Mouse (Mus musculus) ovary, adult 18-20 months (tissue): ENCODE data around the gene Phyh.
"Not testable (repeated sequence)": the region's sequence is repeated elsewhere in the genome, so short reads cannot be mapped to it uniquely, and the experiment has no call there.

ENCODE experiments used
- DNase-seq: peaks from one replicate; pipeline ENCODE4 v3.0.0; 2022; ENCODE audit warnings: low spot score, mixed read lengths

Gene Phyh

DNA sequence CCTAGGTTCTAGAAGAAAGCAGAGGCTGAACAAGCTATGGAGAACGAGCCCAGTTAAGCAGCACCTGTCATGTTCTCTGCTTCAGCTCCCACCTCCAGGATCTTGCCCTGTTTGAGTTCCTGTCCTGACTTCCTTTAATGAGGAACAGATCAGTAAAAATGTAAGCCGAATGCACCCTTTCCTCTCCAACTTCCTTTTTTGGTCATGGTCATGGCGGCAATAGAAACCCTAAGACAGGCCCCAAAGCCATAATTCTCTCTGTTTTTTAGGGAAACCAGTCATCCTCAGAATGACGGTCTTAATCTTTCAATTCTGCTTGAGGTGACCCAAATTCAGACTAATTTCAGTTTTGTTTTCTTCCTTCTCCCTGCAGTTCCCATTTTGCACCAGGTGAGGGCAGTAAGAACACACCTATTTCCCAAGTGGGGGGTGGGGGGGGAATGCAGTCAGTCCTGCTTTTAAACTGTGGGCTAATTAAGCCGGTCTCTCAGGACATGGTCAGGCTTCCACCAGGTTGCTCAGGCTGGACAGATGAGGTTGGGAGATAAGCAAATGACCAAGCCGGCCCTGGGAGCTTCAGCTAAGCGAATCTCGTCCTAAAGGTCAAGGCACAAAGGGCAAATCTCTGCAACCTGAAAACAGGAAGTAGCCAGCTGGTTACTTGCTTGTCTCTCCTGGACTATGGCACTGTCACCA, 1.3 kb upstream of the Phyh start:
- DNase-seq, result no peak

DNA sequence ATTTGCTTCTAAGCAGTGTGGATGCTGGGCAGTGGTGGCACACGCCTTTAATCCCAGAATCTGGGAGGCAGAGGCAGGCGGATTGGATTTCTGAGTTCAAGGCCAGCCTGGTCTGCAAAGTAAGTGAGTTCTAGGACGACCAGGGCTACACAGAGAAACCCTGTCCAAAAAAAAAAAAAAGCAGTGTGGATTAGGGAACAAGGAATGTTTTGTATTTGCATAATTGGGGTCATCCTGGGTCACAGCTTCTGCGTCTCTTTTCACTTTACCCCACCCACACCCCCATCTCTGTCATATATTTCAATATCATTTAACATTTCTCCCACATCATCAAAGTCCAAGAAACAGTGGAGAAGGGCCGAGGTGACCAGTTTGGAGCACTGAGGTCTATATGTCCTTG, 2.2 kb downstream of the Phyh start:
- no peak for DNase-seq

DNA sequence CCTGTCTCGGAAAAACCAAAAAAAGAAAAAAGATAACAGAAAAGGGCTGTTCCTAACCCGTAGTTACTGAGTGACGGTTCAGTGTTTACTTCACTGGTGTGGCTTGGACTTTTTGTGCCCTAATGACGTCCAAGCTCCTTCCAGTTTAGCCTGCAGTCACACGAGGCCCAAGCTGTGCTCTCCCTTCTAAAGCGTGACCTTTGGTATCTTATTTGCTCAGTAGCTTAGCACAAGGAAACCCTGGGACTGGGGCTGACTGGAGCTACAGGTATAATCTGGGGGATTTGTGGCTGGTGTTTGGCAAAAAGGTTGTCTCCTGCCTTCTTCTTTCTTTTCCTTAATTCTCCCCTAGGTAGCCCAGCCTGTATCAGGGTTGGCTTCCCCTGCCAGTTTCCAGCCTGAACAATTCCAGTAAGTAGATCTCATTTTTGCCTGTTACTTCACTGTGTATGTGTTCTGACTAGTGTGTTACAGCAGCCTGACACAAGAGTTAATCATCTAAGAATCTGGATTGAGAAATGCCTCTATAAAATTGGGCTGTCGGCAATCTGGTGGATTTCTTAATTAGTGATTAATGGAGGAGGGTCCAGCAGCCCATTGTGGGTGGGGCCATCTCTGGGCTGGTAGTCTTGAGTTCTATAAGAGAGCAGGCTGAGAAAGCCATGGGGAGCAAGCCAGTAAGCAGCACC, 3.8 kb downstream of the Phyh start:
- no peak for DNase-seq

DNA sequence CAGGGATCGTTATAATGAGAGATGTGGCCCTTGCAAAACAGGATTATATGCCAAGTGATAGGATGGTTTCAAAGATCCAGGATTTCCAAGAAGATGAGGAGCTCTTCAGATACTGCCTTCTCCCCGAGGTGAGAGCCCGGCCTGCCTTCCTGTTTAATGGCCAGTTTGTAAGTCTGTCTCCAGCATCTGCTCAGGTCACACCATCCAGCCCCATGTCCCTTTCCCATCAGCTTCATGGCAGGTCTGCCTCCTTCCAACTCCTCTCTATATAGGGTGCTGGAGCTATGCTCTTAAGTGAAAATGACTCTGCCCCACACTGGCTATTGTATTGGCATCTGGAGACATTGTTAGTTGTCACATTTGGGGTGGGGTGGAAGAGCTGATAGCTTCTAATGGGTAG, 8.6 kb downstream of the Phyh start:
- DNase-seq, result no peak

DNA sequence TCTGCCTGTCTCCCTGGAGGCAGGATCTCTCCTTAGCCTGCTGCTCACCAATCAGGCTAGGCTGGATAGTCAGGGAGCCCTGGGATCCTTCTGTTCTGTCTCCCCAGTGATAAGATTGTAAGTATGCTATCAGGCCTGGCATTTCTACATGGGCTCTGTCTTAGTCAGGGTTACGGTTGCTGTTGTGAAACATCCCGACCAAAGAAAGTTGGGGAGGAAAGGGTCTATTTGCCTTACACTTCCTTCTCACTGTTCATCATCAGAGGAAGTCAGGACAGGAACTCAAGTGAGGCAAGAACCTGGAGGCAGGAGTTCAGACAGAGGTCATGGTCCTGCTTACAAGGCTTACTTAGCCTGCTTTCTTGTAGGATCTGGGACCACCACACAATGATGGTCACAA, 10.4 kb downstream of the Phyh start:
- no peak for DNase-seq

DNA sequence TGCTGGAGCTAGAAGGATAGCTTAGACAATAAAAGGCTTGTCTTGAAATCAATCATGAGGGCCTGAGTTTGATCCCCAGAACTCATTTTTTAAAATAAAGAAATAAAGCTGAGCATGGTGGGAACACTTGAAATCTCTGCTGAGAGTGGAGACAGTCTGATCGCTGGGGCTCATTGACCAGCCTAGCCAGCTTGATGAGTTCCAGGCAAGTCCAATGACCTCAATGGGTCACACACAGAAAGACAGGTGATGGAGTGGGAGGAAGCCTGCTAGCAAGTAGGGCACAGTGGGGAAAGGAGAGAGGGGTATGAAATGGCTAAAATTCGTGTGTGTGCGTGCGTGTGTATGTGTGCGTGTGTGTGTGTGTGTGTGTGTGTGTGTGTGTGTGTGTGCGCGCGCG, 15.7 kb downstream of the Phyh start:
- no peak for DNase-seq

DNA sequence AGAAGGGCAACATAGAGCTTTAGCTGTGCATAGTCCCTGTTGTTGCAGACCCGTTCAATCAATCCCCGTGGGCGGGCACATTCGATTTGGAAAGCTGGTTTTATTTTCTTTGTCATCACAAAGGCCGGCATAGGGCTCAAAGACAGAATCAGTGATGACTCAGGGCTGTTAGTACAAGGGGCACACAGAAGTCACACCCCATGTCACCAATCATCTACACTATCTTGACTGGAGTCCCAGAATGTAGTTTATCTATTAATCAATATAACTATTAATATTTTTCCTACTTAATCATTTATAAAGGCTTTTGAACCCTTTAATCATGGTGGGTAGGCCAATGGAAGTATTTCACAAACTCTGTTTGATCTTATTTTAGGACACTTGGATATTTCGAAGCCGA, 19.1 kb downstream of the Phyh start:
- no peak for DNase-seq

DNA sequence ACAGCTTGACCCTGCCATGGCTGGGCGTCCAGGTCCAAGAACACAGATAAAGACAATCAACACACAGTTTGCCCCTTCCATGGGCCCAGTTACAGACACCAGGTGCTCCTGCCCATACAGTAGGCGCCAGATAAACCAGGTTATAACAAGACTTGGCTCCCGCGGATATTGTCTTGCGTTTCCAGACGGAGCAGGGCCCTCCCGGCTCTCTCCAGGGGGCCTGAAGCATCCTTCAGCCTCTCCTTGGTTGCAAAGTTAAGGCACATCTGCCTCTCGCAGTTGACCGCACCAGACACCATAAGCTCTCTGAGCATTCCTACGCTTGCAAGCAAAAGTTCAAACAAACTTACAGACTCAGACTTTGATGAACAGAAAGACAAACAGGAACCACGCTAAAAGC, 22.0 kb downstream of the Phyh start:
- DNase-seq, result no peak

DNA sequence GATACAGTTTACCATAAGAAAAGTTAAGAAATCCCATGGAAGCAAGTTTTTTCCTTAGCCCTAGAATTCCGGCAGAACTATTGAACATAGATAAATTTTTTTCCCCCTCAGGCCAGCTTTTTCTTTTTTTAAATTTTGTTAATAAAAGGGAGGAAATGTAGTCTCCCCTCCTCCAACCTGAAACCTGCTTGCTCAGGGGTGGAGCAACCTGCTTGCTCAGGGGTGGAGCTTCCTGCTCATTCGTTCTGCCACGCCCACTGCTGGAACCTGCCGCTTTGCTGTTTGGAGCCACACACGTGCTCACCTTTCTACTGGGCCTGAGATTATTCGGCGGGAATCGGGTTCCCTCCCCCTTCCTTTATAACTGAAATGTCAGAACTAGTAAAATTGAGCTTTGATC, 30.9 kb downstream of the Phyh start:
- DNase-seq, result not testable (repeated sequence)

DNA sequence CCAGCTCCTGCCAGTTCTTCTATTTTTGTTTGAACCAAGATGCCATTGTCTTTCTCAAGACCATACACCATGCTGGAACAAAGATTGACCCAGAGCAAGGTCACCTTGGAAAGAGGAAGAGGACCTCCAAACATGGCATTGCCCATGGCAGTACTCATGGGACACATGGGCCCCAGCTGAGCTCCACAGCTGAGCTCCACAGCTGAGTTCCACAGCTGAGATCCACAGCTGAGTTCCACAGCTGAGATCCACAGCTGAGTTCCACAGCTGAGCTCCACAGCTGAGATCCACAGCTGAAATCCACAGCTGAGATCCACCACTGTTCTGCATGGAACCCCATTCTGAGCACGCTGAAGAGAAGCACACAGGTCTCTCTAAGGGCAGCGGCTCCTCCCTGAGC, 32.2 kb downstream of the Phyh start:
- no peak for DNase-seq

DNA sequence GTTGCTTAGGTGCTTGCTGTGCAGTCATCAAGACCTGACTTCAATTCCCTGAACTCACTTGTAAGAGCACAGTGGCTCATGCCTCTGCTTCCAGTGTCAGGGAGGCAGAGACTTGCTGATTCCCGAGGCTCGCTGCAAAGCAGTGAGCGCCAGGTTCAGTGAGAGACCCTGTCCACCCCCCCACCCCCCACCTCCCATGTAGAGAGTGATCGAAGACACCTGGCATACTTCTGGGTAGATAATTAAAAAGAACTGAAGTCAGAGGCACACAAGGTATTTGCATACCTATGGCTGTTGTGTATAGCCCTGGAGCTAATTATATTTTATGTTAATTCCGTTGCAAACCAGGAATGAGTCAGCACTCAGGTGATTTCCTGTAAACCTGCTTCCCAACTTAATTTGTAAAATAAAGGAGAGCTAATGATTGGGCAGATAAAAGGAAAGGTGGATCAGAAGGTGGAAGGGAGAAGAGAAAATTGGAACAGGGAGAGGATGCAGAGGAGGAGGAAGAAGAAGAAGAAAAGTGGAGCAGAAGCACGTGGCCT, 35.5 kb downstream of the Phyh start:
- DNase-seq, result no peak

DNA sequence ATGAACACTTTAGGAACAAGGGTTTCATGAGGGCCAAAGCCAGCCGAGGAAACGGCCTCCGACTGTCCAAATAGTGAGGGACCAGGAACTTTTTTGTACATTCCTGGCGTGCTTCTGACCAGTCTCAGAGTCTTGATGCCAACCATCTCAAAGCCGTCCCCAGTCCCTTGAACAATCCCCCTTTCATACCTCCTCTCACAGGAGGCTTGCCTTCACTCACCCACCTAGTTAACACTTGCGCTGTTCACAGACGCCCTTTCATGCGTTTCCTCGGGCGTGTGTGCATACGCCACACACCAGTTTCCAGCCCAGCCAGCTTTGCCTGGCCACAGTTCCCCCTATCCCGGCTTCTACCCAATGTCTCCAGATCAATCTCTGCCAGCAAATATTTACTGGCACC, 39.2 kb downstream of the Phyh start:
- no peak for DNase-seq

DNA sequence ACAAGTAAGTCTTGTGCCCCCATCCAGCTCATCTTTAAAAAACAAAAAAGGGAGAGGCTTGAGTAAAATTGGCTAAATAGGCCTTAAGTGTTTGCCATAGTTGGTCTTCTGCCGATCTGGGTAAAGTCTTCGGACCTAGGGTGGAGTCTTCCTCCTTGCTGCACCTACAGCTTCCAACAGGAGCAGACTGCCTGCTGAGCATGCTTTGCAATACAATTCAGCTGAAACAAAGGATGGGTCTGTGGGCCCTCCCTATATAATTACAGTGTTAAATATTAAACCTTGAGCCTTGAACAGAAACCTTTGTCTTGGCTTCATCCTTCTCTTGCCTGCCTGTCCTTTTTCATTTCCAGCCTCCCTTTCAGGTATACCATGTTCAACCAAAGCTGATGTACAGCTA, 49.0 kb downstream of the Phyh start:
- no peak for DNase-seq

DNA sequence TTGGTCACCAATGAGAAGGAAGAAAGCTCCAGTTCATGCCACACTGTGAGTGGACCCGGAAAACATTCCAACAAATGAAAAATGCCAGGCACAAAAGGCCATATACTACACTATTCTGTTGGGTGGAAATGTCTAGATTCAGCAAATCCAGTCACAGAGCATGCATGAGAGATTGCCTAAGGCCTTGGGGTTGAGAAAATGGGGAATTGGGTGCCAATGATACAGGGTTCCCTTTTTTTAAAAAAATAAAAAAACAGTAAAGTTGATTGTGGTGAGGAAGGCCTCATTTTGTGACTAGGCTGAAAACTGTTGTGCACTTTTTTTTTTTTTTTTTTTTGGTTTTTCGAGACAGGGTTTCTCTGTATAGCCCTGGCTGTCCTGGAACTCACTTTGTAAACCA, 50.3 kb downstream of the Phyh start:
- DNase-seq, result no peak

DNA sequence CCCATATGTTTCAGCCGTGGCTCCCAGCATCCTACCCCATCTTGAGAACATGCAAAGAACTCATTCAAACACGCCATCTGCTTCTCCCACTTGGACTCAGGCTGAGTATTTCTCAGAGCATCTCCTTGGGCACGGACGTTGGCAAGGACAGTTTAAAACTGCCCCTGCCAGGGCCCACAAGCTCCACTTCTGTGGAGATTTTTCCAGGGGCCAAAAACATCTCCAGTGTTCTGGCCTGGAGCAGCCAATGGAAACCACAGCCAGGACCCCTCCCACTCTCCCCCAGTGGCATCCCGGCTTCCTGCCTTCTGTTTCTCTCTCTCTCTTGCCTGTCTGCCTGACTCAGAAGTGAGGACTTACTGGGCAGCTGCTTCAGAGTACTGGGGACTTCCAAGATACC, 57.0 kb downstream of the Phyh start, which contains the start of gene Ucma:
Gene Ucma, plus strand, starts transcription at position 316 of the 400 bp plus-strand sequence.
- DNase-seq, result no peak

DNA sequence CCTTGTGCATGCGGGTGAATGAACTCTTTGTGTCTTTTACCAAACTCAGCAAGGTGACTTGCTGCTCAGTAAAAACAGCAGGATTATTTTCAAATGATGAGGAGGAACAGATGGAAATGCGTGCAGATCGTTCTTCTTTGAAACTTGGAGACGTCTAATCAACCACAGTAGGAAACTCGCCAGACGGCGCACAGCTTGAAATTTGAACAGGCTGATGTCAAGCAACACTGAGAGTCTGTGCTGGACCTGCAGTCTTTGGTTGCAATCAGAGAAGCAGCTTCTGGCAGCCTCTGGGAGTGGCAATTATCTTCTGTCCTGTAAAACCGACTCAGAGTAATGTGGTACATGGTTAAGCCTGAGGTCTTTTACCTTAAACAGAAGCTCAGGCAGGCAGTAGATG, 59.3 kb downstream of the Phyh start:
- DNase-seq, result no peak

DNA sequence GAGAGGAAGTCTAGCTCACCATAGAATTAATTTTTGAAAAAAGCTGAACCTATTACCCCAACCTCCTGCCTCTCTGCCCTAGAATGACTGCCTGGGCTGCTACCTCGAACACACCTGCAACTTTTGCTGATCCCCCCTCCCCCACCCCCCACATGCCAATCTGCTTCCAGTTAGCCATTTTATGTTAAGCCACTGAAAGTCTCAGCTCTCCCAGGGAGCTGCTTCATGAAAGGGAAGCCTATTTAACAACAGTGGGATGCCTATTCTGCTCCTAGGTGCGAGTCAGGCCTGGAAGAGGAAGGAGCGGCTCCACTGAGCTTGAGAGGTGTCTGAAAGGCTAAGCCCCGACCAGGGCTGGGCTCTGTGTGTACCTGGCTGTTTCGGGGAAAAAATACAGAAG, 65.2 kb downstream of the Phyh start:
- no peak for DNase-seq

DNA sequence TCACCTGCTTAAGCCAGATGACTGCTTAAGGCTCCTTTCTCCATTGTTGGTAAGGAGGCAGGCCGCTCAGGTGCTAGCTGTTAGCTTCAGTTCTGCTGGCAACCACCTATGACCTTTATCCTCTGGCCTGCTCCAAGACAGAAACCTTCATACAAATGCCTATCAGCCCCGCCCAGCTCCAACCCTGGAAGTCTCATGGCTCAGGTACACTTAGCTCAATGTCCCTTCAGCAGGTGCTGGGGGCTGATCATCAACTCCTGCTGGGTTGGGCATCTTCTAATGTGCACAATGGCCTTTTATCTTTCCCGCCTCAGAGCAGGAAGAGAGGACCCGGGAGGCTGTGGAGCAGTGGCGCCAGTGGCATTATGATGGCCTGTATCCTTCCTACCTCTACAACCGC, 66.2 kb downstream of the Phyh start:
- DNase-seq, result no peak

DNA sequence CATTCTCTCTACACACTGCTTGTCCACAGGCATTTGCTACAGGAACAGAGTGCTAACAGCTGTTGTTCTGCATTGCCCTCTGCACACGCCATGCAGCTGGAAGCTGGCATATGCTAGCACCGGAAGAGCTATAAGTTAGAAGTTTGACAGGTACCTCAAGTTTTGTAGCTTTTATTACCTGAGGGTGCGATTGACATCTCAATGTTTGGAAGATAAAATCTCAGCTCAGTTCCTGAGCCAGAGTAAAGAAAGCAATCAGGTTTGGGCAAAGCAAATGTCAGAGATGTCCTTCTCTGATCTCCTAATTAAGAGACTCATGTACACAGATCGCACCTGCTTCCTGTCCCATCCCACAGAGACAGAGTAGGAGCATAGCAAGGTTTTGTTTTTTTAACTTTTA, 68.0 kb downstream of the Phyh start:
- DNase-seq, result no peak

DNA sequence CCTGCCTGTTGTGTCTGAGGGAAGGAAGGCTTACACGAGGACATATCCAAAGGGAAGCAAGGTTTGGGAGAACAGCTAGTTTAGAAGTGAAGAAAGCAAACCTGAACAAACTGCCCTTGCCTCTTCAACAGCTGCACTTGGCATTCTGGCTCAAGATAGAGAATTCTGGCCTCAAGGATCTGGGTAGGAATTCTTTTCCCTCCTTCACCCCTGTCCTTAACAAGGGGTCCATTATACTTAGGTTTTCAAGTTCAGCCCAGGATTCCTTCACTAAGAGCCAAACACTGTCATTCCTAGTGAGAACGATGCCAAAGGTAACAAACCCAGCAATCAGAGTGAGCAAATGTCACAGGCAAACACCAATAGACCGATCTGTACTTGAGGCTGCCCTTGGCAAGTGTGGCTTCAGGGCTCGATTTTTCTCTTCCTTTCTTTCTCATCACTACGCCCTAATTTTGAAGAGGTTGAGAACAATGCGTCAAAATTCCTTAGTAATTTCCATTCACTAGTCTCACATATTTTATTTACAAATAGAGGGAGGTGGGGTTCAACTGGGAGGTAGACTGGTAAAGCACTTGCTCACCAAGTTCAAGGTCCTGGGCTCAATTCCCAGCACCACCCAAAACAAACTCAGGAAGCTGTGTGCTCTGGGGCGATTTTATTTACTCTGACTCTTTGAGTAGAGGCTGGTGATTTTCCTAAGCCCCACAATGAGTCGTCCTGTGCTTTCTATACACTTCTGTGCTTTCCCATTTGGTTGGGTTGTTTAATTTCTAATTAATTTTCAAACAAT, 68.8 kb downstream of the Phyh start:
- DNase-seq, result no peak
